Mouse (Mus musculus) olfactory bulb, adult 2 months (tissue): ENCODE results near the gene BC035947.
"Not testable (repeated sequence)": the region's sequence is repeated elsewhere in the genome, so short reads cannot be mapped to it uniquely, and the experiment has no call there.

ENCODE experiments used
- CTCF ChIP-seq: fragments of 200-500 bp; IDR thresholded peaks from 2 replicates; pipeline ENCODE4 v1.5.1; 2012; ENCODE audit warnings: low read depth, mild to moderate bottlenecking, low read length, moderate library complexity; ENCODE audit not compliant: insufficient read depth
- POLR2A ChIP-seq: fragments of 200-500 bp; IDR thresholded peaks from 2 replicates; pipeline ENCODE4 v1.6.1; 2012; ENCODE audit warnings: mild to moderate bottlenecking, low read depth, low read length, moderate library complexity; ENCODE audit not compliant: insufficient read depth

- TF ChIP-seq CTCF, POLR2A: not testable (repeated sequence)
These were observed 10.1 kb downstream of the BC035947 start for GRCm38 (mm10) chr1:78501856-78502255.
